Mouse (Mus musculus) forebrain, embryonic 12.5 days (tissue): ENCODE data around the gene Inka1. TPM values are rescaled to one million over a fixed set of nuclear protein-coding genes. Genes with fewer than 3 reads are reported as not detected.
"Not testable (repeated sequence)": the region's sequence is repeated elsewhere in the genome, so short reads cannot be mapped to it uniquely, and the experiment has no call there.

Experiments used
- ATAC-seq: fragments of 200-750 bp; cut with Nextera tagmentation; 2 replicates; pipeline ENCODE4 v1.8.0; 2017; ENCODE audit warnings: moderate TSS enrichment; ENCODE audit not compliant: low FRiP score
- H3K27ac ChIP-seq: fragments of 300-500 bp; sonication (generic); 2 replicates; pipeline ENCODE4 v1.5.1; 2016; ENCODE audit warnings: mild to moderate bottlenecking
- H3K27me3 ChIP-seq: fragments of 300-500 bp; sonication (generic); 2 replicates; pipeline ENCODE4 v1.6.1; 2016; ENCODE audit warnings: mild to moderate bottlenecking
- H3K36me3 ChIP-seq: fragments of 300-500 bp; sonication (generic); replicated peaks from 2 replicates; pipeline ENCODE4 v1.6.1; 2016; ENCODE audit warnings: mild to moderate bottlenecking
- H3K4me1 ChIP-seq: fragments of 300-500 bp; sonication (generic); 2 replicates; pipeline ENCODE4 v1.6.1; 2016
- H3K4me2 ChIP-seq: fragments of 300-500 bp; sonication (generic); 2 replicates; pipeline ENCODE4 v1.6.1; 2016; ENCODE audit warnings: mild to moderate bottlenecking, moderate library complexity
- H3K4me3 ChIP-seq: fragments of 300-500 bp; sonication (generic); replicated peaks from 2 replicates; pipeline ENCODE4 v1.5.1; 2016; ENCODE audit warnings: mild to moderate bottlenecking
- H3K9ac ChIP-seq: fragments of 300-500 bp; sonication (generic); 2 replicates; pipeline ENCODE4 v1.6.1; 2016; ENCODE audit warnings: mild to moderate bottlenecking
- H3K9me3 ChIP-seq: fragments of 300-500 bp; sonication (generic); 2 replicates; pipeline ENCODE4 v1.6.1; 2016
- WGBS: fragments of 180-500 bp; shearing (Covaris S2); methylation state at CpG from one replicate; pipeline ENCODE4 v1.1.7; 2016; 5-methylcytosine and 5-hydroxymethylcytosine counted together
- polyA plus RNA-seq: library from polyadenylated mRNA; unstranded; fragments of >200 nt; fragmentation: Nextera tagmentation; extraction: Ambion mirVana; gene quantifications from 2 replicates; pipeline ENCODE4 v1.2.1, GENCODE M21; 2016

The Inka1 gene
- polyA plus RNA-seq, result 14.3 and 18.3 TPM in 2 replicates

- Histone ChIP-seq H3K4me2 (peak within 1 kb of the TSS; percentile 86), H3K27ac (peak within 1 kb of the TSS; percentile 61), H3K27me3 (peaks cover 22% of the 10 kb centered on the region), H3K36me3 (no peaks in the 10 kb centered on the region), H3K4me3 (peak within 1 kb of the TSS; percentile 60), H3K9ac (peak within 1 kb of the TSS; percentile 59), H3K4me1 (peaks cover 31% of the 10 kb centered on the region), H3K9me3 (no peaks in the 10 kb centered on the region)
- ATAC-seq, result peak; percentile 83
- 1% methylated on average over 56 of the region's 58 CpGs for WGBS
Measured at GRCm38 (mm10) chr9:107985131-107986119, at the start of gene Inka1. Gene Inka1, minus strand, starts transcription at chr9:107985879.

DNA sequence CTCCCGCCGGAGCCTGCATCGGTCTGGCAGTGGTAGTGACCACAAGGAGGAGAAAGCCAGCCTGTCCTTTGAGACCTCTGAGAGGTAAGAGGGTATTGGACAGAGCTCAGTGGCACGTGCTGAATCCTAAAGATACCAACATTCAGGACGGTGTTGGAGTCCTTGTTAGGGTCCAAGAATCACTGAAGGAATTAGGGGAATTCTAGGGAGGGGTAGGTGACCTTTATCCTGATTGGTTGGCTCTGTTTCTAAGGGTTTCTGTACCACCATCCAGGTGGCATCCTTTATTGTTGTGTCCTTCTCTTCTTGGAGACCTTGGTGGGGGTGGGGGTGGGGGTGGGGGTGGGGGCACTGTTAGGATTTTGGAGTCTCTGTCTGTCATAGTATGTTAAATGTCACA is 46.4 kb upstream of the Inka1 start:
- Histone ChIP-seq H3K9ac (no peak overlapping the region), H3K27ac (no peak overlapping the region), H3K27me3 (no peaks in the 10 kb centered on the region), H3K4me1 (no peaks in the 10 kb centered on the region), H3K36me3 (peaks cover 50% of the 10 kb centered on the region), H3K4me2 (no peak overlapping the region), H3K4me3 (no peak overlapping the region), H3K9me3 (no peaks in the 10 kb centered on the region)
- WGBS, result 94% methylated on average over 5 of the region's 5 CpGs
- no peak for ATAC-seq

DNA sequence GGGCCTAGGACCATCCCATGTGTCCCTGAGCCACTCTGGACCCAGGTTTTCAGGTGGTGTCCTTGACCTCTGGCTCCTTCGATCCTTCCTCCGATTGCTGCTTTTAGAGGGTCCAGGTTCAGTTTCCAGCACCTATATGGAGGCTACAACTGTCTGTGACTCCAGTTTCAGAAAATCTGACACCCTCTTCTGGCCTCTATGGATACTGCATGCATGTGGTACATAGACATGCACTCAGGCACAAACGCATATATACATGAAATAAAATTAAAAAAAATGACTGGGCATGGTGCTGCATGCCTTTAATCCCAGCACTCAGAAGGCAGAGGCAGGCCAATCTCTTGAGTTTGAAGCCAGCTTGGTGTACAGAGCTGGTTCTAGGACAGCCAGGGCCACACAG is 42.2 kb upstream of the Inka1 start:
- Histone ChIP-seq H3K27ac (no peak overlapping the region), H3K36me3 (peaks cover 51% of the 10 kb centered on the region), H3K4me2 (no peak overlapping the region), H3K4me1 (no peaks in the 10 kb centered on the region), H3K9me3 (no peaks in the 10 kb centered on the region), H3K9ac (no peak overlapping the region), H3K27me3 (no peaks in the 10 kb centered on the region), H3K4me3 (no peak overlapping the region)
- ATAC-seq, result no peak
- 95% methylated on average over 3 of the region's 3 CpGs for WGBS

GRCm38 (mm10) chr9:108026584-108026983 is 40.9 kb upstream of the Inka1 start:
- H3K9ac ChIP-seq, result no peak overlapping the region
- H3K4me3 ChIP-seq, result no peak overlapping the region
- H3K27ac ChIP-seq, result no peak overlapping the region
- no peaks in the 10 kb centered on the region for H3K27me3 ChIP-seq
- WGBS, result 91% methylated on average over 3 of the region's 3 CpGs
- ATAC-seq, result no peak
- H3K36me3 ChIP-seq, result peaks cover 41% of the 10 kb centered on the region
- H3K9me3 ChIP-seq, result no peaks in the 10 kb centered on the region
- H3K4me1 ChIP-seq, result no peaks in the 10 kb centered on the region
- no peak overlapping the region for H3K4me2 ChIP-seq

- Histone ChIP-seq H3K36me3 (peaks cover 30% of the 10 kb centered on the region), H3K4me1 (no peaks in the 10 kb centered on the region), H3K27ac (no peak overlapping the region), H3K27me3 (no peaks in the 10 kb centered on the region), H3K4me3 (no peak overlapping the region), H3K9ac (no peak overlapping the region), H3K4me2 (no peak overlapping the region), H3K9me3 (no peaks in the 10 kb centered on the region)
- ATAC-seq, result no peak
- 87% methylated on average over 3 of the region's 3 CpGs for WGBS
Measured at GRCm38 (mm10) chr9:108023216-108023615, 37.5 kb upstream of the Inka1 start.

GRCm38 (mm10) chr9:108020741-108021140 is 35.1 kb upstream of the Inka1 start:
- Histone ChIP-seq H3K4me1 (no peaks in the 10 kb centered on the region), H3K36me3 (peaks cover 13% of the 10 kb centered on the region), H3K27me3 (no peaks in the 10 kb centered on the region), H3K4me3 (no peak overlapping the region), H3K9ac (no peak overlapping the region), H3K4me2 (no peak overlapping the region), H3K9me3 (no peaks in the 10 kb centered on the region), H3K27ac (no peak overlapping the region)
- WGBS, result 91% methylated on average over 1 of the region's 1 CpGs
- no peak for ATAC-seq

DNA sequence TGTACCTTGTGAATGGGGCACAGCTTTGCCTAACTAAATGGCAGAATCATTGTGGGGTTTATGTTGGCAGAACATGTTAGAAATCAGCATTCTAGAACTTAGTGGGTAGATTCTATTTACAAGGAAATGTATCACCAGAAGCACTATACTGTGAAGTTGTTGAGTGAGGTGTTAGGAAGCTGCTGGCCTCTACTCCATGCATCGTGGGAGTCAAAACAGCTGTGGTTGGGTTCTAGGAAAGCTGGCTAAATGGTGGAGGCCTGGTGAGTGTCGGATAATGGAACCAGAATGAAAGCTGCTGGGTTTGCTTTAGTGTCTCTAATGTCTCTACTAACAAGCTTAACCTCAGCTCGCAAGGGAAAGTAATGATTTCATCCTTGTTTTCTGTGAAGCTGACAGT is 31.4 kb upstream of the Inka1 start:
- 86% methylated on average over 3 of the region's 3 CpGs for WGBS
- Histone ChIP-seq H3K9ac (no peak overlapping the region), H3K36me3 (peaks cover 10% of the 10 kb centered on the region), H3K4me1 (no peaks in the 10 kb centered on the region), H3K27me3 (no peaks in the 10 kb centered on the region), H3K4me3 (no peak overlapping the region), H3K4me2 (no peak overlapping the region), H3K9me3 (no peaks in the 10 kb centered on the region), H3K27ac (no peak overlapping the region)
- ATAC-seq, result no peak

- not testable (repeated sequence) for H3K4me2 ChIP-seq, H3K9ac ChIP-seq, H3K4me1 ChIP-seq, H3K4me3 ChIP-seq, H3K27ac ChIP-seq, H3K9me3 ChIP-seq, H3K36me3 ChIP-seq, H3K27me3 ChIP-seq, ATAC-seq
- WGBS, result 96% methylated on average over 2 of the region's 2 CpGs
Measured at GRCm38 (mm10) chr9:108013577-108013976, 27.9 kb upstream of the Inka1 start.

DNA sequence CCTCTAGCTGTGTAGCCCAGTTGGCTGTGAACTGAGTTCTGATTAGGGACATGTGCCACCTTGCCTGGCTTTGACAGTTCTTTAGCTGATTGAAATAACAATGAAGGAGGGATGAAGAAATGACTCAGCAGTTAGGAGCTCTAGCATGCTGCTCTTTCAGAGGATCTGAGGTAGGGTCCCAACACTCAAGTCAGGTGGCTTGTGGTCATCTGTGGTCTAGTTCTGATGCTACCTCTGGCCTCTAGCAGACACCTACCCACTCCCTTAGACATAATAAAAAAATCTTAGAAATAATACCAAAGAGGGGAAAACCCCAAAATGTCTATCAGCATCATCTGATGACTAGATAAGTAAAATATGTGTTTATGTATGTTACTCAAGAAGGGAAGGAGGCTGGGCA is 24.7 kb upstream of the Inka1 start:
- H3K36me3 ChIP-seq, result peaks cover 13% of the 10 kb centered on the region
- 0 out of 2 replicates have a peak, but pooled peaks cover 4% of the 10 kb centered on the region for H3K4me1 ChIP-seq
- H3K4me3 ChIP-seq, result no peak overlapping the region
- ATAC-seq, result no peak
- H3K27ac ChIP-seq, result no peak overlapping the region
- H3K9me3 ChIP-seq, result no peaks in the 10 kb centered on the region
- H3K9ac ChIP-seq, result no peak overlapping the region
- H3K27me3 ChIP-seq, result no peaks in the 10 kb centered on the region
- H3K4me2 ChIP-seq, result no peak overlapping the region

GRCm38 (mm10) chr9:108008041-108008440 is 22.4 kb upstream of the Inka1 start:
- Histone ChIP-seq H3K4me3 (no peak overlapping the region), H3K27me3 (no peaks in the 10 kb centered on the region), H3K36me3 (peaks cover 12% of the 10 kb centered on the region), H3K9me3 (no peaks in the 10 kb centered on the region), H3K4me2 (no peak overlapping the region), H3K9ac (no peak overlapping the region), H3K27ac (no peak overlapping the region), H3K4me1 (peaks cover 24% of the 10 kb centered on the region)
- WGBS, result 97% methylated on average over 5 of the region's 5 CpGs
- ATAC-seq, result no peak

DNA sequence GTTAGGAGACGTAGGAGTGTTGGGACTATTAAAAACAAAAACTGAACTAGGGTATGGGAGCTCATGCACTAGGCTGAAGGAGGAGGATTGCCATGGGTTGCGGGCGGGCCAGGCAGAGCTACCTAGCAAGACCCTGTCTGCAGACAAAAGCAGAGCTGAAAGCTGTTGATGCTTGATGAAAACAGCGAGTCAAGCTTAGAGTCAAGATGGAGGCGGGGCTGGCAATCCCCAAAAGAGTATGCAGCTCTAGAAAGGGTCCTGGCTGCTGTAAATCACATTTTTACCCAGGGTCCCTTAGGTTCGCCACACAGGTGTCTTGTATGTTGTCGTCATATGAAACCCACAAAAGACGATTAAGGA is 17.8 kb upstream of the Inka1 start:
- Histone ChIP-seq H3K9me3 (no peaks in the 10 kb centered on the region), H3K9ac (peak overlapping the region; percentile 93), H3K27me3 (0 out of 2 replicates have a peak, but pooled peaks cover 4% of the 10 kb centered on the region), H3K36me3 (0 out of 2 replicates have a peak, but pooled peaks cover 3% of the 10 kb centered on the region), H3K4me3 (peak overlapping the region; percentile 99), H3K27ac (peak overlapping the region; percentile 95; the same call in 1 of the 2 replicates), H3K4me1 (peaks cover 31% of the 10 kb centered on the region), H3K4me2 (peak overlapping the region; percentile 75)
- WGBS, result 18% methylated on average over 8 of the region's 8 CpGs
- ATAC-seq, result no peak

DNA sequence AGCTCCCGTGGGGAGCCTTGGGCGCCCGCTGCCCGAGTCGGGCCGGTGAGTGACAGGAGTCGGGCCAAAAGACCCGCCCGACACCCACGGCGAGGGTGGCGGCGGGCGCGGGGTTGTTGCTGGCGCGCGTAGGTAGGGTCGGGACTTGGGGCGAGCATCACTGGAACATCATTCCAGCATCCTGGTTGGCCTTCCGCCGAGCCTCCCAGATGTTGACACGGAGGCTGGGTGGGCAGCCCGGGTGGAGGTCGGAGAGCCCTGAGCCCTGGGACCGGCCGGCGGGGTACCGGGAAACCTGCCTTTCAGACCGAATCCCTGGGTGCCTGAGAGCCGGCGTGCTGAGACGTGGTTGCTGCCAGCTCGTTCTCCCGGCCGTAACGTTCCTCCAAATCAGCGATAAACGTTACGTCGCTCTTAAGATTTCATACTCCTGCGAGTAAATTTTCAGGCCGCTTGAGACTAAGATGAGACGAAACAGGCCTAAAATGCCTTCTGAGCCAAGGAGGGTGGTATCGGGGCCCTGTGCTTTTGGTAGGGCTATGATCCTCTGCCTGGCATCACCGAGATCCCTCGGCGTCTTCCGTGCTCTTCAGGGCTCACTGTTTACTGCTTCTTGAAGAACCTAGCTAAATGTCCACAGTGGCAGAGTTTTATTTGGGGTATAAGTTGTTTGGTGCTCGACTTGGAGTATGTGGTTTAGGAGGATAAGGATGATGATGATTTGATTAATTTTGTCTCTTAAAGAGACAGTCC is 17.3 kb upstream of the Inka1 start:
- ATAC-seq, result no peak; the same call in 1 of the 2 replicates
- H3K36me3 ChIP-seq, result no peaks in the 10 kb centered on the region

More for the DNA sequence above, 17.3 kb upstream of the Inka1 start:
- H3K4me1 ChIP-seq, result peaks cover 31% of the 10 kb centered on the region
- no peaks in the 10 kb centered on the region for H3K9me3 ChIP-seq
- under 1% methylated on average over 50 of the region's 50 CpGs for WGBS
- H3K27ac ChIP-seq, result peak overlapping the region; percentile 95
- peak overlapping the region; percentile 93 for H3K9ac ChIP-seq
- H3K4me3 ChIP-seq, result peak overlapping the region; percentile 99
- peak overlapping the region; percentile 75 for H3K4me2 ChIP-seq
- H3K27me3 ChIP-seq, result 0 out of 2 replicates have a peak, but pooled peaks cover 4% of the 10 kb centered on the region
